Mouse (Mus musculus) liver, adult (tissue): ENCODE data around the gene Uqcrfs1.

Source experiments
- GATA4 ChIP-seq: IDR thresholded peaks from 2 replicates; pipeline ENCODE4 v1.6.1; 2014; ENCODE audit warnings: mild to moderate bottlenecking, low read length; ENCODE audit not compliant: insufficient replicate concordance

The Uqcrfs1 gene

DNA sequence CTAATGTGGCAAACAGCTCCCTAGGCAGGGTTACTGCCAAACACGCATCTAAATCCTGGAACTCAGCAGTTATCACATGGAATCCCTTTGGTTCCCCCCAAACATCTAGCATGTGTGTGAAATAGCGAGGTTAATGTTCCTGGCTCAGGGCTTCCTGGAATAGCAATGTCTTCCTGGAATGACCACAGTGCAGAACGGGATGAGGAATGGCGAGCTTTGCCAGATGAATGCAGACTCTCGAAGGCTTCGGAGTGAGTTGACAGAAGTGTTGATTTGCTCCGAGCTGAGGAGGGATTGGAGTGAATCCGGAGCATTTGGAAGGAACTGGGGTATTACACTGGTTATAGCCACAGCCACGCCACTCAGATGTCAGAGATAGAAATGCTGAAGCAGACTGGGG lies 21.2 kb downstream of the Uqcrfs1 start:
- no peak for TF ChIP-seq GATA4

DNA sequence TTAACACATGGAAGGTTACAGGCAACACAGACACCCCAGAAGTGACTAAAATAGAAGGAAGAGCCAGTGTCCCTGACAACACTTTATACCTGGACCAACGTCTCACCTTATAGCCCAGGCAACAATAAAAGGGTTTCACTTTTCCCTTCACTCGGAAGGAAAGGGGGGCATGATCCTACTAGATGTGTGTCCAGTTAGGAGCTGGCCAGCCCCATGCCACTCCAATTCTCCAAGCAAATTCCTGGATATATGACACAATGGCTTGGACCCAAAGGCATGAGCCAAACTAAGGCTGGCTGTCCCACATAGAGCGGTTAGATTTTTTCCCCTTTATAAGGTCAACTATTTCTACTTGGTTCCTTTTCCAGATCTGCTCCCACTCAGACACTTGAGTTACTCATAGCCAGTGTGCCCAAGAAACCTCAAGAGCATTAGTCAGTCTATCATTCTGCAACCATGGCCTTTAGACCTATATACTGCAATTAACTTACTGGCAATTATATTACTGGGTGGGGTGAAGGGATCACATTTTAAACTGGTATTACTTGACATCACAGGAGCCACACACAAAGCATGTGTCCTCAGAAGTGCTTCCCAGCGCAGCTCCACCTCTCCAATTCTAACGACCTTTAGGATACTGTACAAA lies 21.8 kb downstream of the Uqcrfs1 start:
- TF ChIP-seq GATA4, result no peak

DNA sequence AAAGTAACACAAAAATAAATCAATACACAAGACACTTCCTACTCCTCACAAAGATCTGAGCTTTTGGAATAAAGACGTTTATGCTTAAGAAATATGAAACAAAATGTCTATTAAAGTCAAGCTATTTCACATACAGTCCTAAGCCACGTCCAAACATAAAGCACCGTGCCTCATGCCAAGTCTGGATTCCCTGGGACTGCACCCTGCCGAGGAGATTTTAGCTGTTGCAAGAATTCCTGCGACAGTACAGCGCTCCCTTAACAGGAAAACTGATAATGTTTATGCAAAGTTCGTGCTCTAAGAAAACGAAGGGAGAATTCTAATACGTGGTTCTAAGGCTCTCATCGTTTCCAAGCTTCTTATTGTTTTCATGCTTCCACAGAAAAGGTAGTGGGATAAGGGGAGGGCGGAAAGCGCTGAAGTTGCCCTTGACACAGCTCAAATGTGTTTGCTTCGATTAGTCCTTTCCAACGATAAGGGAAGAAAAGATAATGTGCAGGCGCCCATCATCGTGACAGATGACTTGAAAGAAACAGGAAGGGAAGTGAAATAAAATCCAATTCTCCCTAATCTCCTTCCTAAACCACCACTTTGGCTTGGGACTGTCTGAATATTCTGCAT lies 23.8 kb downstream of the Uqcrfs1 start:
- no peak for TF ChIP-seq GATA4

DNA sequence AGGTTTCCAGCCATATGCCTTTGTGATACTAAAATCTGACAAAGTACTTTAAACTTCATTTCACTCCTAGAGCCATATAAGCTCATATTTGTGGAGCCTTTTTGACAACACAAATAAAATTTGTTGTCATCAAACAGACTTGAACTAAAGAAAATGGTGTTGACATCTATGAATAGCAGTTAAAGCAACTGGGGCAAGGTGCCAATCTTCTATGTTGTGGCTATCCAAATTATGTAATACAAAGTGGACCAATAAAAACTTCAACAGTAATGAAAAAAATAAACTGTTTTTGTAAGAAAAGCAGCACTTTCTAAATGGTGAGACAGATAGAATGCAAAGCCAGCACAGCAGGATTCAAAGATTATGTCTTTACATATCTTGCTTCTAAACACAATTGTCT lies 27.0 kb downstream of the Uqcrfs1 start:
- TF ChIP-seq GATA4, result no peak

DNA sequence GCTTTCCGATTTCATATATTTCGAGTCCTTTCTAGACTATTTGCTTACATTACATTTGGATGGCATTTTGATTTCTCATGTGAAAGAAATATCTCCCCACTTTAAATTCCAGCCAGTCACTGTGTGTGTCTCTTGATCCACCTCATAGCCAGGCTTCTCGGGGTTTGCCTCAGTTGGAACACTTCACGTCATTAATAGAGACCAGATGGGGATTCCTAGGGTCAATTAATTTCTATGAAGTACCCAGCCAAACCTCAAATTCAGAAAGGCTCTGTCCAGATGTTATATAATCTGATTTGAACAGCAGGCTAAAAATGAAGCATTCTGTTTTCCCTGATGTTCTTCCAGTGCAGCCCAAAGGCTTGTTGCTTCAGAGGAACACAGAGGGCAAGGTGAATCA lies 37.5 kb downstream of the Uqcrfs1 start:
- TF ChIP-seq GATA4, result no peak

DNA sequence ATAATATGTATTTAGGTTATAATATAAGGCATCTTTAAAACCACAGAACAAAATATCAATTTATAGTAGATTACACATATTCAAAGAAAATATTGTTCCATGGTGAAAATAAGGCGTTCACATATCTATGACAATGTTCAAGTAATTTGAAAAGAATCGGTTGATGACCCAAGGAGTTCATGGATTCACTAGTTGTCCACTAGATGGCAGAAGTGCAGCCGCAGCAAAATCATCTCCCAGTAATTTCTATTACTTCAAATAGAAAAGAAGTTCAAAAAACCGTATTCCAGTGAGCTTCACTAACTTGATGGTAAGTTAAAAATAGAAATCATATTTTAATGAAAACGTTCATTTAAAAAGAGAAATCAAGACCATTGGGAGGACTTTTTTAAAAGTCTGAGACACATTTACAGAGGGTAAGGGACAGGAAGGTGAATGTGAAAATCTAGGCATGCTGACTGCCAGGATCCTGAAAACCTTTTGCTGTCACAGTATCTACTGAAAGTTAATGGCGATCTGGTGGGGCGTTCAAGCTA lies 43.2 kb downstream of the Uqcrfs1 start:
- TF ChIP-seq GATA4, result no peak
